Mouse (Mus musculus) bone marrow macrophage, adult 2 months (primary cell): ENCODE measurements around the gene Sv2c. TPM values are rescaled to one million over a fixed set of nuclear protein-coding genes. Genes with fewer than 3 reads are reported as not detected.

Source experiments
- H3K27ac ChIP-seq: 2 replicates; pipeline ENCODE4 v1.5.1; 2012; ENCODE audit warnings: low read depth, low read length; ENCODE audit not compliant: insufficient read depth
- H3K4me1 ChIP-seq: 2 replicates; pipeline ENCODE4 v1.6.1; 2012; ENCODE audit warnings: low read length; ENCODE audit not compliant: control insufficient read depth, insufficient read depth
- H3K4me3 ChIP-seq: 2 replicates; pipeline ENCODE4 v1.5.1; 2012; ENCODE audit warnings: mild to moderate bottlenecking, low read length, moderate library complexity; ENCODE audit not compliant: insufficient read depth
- CTCF ChIP-seq: IDR thresholded peaks from 2 replicates; pipeline ENCODE4 v1.5.1; 2012; ENCODE audit warnings: low read depth, mild to moderate bottlenecking, low read length, moderate library complexity
- POLR2A ChIP-seq: IDR thresholded peaks from 2 replicates; pipeline ENCODE4 v1.6.1; 2012; ENCODE audit warnings: mild to moderate bottlenecking, low read depth, low read length, borderline replicate concordance
- polyA plus RNA-seq: library from polyadenylated mRNA; stranded (reverse); fragments of >200 nt; gene quantifications from 2 replicates; pipeline ENCODE4 v1.2.4, GENCODE M21; 2012; ENCODE audit not compliant: missing spikeins, insufficient read depth, insufficient read length

Gene Sv2c
- polyA plus RNA-seq, 1 experiment, result not detected

- TF ChIP-seq CTCF (no peak), POLR2A (no peak)
- H3K4me1 ChIP-seq, result no peaks in the 10 kb centered on the region
- H3K4me3 ChIP-seq, result no peak overlapping the region
- H3K27ac ChIP-seq, result no peak overlapping the region
Observed at GRCm38 (mm10) chr13:95918624-95919284, 213.6 kb downstream of the Sv2c start.

DNA sequence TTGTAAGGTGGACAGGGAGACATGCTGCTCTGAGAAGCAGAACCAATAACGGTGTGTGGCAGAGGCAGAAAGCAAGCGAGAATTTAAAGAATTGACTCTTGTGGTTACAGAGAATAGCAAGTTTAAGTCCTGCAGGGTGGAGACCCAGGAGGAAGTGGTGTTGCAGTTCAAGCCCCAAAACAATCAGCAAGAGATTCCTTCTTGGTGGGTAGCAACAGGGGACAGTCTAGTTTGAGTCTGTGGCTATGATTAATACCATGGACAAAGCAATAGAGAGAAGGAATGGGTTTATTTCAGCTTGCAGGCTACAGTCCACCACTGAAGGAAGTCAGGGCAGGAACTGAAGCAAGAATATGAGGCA lies 219.4 kb downstream of the Sv2c start:
- no peak overlapping the region for H3K4me3 ChIP-seq
- TF ChIP-seq POLR2A (no peak), CTCF (no peak)
- peaks cover 27% of the 10 kb centered on the region for H3K4me1 ChIP-seq
- H3K27ac ChIP-seq, result no peak overlapping the region

GRCm38 (mm10) chr13:95912157-95913045 lies 220.0 kb downstream of the Sv2c start:
- Histone ChIP-seq H3K27ac (no peak overlapping the region), H3K4me3 (no peak overlapping the region), H3K4me1 (peaks cover 27% of the 10 kb centered on the region)
- TF ChIP-seq POLR2A (no peak), CTCF (no peak)

DNA sequence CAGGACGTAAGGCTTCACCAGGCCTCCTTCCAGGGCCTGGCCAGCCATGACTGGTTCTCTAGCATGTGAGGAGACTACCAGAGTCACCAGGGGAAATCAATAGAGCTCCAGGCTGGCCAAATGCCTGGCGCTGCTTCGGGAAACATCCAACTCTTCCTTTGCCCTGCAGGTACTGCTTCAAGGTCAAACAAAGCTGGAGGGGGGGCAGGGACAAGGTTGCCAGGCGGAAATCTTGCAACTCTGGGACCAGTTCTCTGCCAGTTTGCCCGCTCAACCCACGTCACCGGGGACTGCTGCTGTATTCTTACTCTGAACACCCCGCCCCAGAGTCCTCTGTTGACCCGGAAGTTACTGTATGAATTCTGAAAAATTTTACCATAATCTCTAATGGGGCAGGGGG lies 222.1 kb downstream of the Sv2c start:
- no peak overlapping the region for H3K4me3 ChIP-seq
- no peak for TF ChIP-seq CTCF
- no peak for TF ChIP-seq POLR2A
- no peak overlapping the region for H3K27ac ChIP-seq
- H3K4me1 ChIP-seq, result peaks cover 27% of the 10 kb centered on the region

- peaks cover 27% of the 10 kb centered on the region for H3K4me1 ChIP-seq
- H3K4me3 ChIP-seq, result no peak overlapping the region
- TF ChIP-seq CTCF, result no peak
- TF ChIP-seq POLR2A, result no peak
- H3K27ac ChIP-seq, result no peak overlapping the region
Observed at GRCm38 (mm10) chr13:95909244-95909643, 223.1 kb downstream of the Sv2c start.

Other genes with a start within 250 kb of the Sv2c start
- gene Iqgap2, start 240.7 kb downstream of the Sv2c start, polyA plus RNA-seq, result 43.3 and 48.2 TPM in 2 replicates
- 14.8 and 16.9 TPM in 2 replicates for gene Gm20075, start 51.2 kb downstream of the Sv2c start, polyA plus RNA-seq
- 1.7 and 2.8 TPM in 2 replicates for gene Gm17190, start 50.5 kb downstream of the Sv2c start, polyA plus RNA-seq